Mouse (Mus musculus): Measurements from ENCODE around the gene Whrn. TPM values are rescaled to one million over a fixed set of nuclear protein-coding genes. Genes with fewer than 3 reads are reported as not detected.
A peak's percentile ranks its signal among the peaks of the same experiment; 100 is the strongest.

Gene Whrn
- total RNA-seq, 2 experiments from 2014 or later = 0.38 TPM; not detected in 1

DNA sequence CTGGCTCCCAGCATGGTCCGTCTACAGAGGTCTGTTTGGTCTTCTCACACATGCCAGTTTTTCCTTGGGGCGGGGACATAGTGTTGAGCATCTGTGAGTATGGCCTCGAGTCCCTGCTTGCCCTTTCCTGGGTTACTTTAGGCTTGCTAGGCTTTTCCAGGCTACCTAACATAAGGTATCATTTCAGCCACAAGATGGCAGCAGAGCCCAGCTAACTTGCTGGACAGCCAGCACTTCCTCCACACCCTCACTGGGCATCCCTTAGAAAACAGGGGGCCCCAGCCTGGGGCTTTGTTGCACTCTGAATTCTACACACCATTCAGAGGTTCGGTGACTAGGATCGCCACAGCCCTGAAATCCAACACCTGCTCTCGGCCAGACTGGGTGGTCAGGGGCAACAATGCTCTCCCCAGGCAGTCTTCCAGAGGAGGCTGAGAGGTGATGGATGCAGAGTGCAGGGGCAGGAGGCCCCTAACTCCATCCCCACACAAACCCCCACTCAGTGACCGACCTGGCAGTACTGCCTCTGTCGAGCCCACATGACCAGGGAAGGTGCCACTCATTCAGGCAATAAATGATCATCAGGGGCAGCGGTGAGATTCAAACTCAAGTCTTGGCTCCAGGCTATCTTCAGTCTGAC is 78.4 kb downstream of the Whrn start:
- ATAC-seq (replicated peaks; ENCODE audit: low FRiP score, poor library complexity, severe bottlenecking) = peak; percentile 81

DNA sequence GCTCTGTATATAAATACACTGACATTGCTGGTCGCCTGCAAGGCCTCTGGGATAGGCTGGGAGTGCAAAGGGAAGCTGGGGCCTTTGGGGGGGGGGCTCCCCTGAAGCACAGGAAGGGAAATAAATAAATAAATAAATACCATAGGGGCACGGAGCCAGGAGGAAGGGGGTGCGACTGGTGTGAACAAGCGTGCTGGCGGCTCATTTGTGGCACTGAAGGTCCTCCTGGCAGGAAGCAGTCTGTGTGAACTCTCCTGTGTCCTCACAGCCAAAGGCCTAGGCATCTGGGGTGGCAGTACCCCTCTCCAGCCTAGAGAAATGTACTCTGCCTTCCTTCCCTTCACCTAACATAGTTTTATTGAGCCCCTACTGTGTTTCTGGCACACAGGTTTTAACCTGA is 80.8 kb downstream of the Whrn start:
- no peak for ATAC-seq (replicated peaks; ENCODE audit: low FRiP score, poor library complexity, severe bottlenecking)

GRCm38 (mm10) chr4:63411222-63411621 is 84.6 kb downstream of the Whrn start:
- no peak for ATAC-seq (replicated peaks; ENCODE audit: low FRiP score, poor library complexity, severe bottlenecking)

DNA sequence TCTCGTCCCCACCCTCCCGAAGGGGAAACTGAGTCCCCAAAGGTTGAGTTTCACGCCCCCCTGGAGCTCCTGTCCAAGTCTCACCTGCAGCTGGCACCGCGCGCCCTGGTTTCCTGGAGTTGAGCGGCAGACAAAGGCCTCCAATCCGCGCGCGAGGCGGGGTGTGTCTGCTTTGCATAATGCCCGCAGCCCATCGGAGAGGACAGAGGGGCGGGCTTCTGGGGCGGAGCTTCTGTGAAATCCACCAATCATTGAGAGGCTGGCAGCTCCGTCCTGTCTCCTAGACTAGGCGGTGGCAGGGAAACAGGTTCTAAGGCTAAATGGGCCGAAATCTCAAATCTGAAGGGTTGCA is 85.2 kb downstream of the Whrn start:
- peak; percentile 83 for ATAC-seq (replicated peaks; ENCODE audit: low FRiP score, poor library complexity, severe bottlenecking)

DNA sequence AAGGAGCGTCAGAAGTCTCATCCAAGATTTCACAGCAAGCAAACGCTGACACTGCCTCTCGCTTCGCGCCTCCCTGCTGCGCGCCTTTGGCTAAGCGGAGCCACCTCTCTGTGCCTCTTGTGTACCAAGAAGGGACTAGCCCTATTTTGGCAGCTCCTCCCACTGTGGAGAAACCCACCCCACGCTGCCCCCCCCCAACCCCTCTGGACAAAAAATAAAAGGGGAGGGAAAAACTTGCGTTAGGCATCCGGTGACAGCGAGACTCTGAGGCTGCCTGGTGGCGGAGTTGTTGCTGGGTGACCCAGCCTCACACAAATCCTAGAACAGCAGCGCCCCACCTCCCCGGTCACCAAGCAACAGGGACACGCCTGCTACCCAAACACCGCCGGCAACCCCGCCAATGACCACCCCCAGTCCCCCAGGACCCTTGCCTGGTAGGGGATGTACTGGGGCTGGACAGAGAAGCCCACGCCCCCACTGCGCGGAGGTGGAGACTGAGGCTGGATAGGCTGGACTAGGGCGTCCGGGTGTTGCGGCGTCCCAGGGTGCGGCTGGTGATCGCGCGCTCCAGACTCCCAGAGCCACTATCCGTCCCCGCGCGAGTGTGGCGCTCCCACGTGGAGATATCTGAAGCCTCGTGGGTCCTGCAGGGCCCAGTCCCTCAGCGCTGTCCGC is 85.7 kb downstream of the Whrn start:
- ATAC-seq (replicated peaks; ENCODE audit: low FRiP score, poor library complexity, severe bottlenecking) = peak; percentile 59

DNA sequence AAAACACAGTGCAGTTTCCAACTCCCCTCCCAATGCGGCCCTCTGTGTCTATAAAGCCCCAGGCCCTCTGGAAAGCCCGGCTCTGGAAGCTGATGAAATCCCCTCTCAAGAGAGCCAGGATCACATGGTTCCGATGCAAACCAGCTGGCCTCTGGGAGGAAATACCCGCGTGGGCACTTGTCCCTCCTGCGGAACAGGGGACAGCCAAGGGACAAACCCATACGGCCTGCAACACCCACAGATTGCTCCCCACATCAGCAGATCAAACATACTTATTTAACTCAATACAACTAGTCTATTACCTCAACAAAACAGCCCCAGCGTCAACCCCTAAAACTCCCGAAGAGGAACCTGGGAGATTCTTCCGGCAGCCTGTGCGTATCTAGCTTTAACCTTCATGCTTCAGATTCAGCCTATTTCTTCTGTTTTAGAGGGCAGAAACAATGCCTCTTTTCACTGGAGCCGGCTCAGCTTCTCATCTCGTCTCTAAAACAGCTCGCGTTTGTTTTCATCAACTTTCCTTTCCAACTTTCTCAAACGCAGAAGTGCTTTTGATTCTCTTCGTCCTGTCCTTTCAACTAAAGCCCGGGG is 86.4 kb downstream of the Whrn start:
- ATAC-seq (replicated peaks; ENCODE audit: low FRiP score, poor library complexity, severe bottlenecking) = no peak

DNA sequence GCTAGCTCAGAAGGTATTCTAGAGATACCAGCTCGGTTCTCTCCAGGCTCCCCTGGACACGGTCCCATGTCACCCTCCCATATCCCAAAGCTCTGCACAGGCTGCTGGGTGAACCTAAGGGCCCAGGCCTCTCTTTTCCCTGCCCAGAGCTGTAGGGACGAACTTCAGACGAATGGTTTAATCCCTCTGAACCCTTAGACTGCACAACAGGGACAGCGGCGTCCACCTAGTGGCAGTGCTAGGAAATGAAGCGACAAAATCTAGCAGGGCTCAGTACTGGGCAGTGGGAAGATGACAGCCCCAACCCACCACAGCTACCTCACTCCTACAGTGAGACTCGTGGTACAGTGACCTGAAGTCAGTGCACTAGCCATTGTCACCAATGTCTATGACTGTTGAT is 87.1 kb downstream of the Whrn start:
- ATAC-seq (replicated peaks; ENCODE audit: low FRiP score, poor library complexity, severe bottlenecking) = peak; percentile 67

DNA sequence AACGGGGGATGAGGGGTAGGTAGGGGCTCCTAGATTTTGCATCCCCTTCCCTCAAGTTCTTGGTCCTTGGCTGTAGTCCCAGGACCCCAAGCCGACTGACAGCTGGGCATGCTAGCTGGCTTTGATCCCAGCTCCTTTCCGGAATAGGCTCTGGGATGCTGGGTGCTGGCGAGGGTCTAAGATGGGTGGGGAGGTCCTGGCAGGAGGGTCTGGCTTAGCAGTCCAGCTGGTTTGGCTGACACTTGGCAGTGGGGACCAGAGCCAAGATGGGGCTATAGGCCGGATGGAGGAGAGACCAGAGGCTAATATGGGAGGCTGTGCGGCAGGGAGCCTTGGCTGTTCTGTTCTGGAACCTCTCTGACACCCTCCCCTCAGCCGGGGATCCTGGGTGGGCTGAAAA is 87.5 kb downstream of the Whrn start:
- no peak for ATAC-seq (replicated peaks; ENCODE audit: low FRiP score, poor library complexity, severe bottlenecking)

- no peak for ATAC-seq (replicated peaks; ENCODE audit: low FRiP score, poor library complexity, severe bottlenecking)
Observed at GRCm38 (mm10) chr4:63405683-63406082, 90.1 kb downstream of the Whrn start.

- no peak for ATAC-seq (replicated peaks; ENCODE audit: low FRiP score, poor library complexity, severe bottlenecking)
Observed at GRCm38 (mm10) chr4:63405051-63405450, 90.7 kb downstream of the Whrn start.

DNA sequence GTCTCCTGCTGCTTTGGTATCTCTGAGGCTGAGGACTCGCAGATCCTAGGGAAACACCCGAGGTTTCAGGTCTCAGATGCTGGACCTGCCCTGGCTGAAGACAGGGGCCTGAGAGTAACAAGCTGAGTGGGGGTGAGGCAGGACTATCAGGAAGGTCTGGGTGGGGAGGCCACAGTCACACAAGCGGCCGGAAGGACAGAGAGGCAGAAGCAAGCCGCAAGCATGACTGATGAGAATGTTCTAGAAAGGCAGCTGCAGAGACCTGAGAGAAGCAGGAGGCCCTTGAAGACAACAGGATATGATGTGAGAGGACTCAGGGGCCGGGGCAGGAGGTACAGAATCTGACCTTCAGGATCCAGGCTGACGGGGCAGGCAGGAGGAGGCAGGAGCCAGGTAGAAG is 91.6 kb downstream of the Whrn start:
- ATAC-seq (replicated peaks; ENCODE audit: low FRiP score, poor library complexity, severe bottlenecking) = no peak

GRCm38 (mm10) chr4:63403040-63403959 is 92.5 kb downstream of the Whrn start, which contains the start of gene Akna:
TSS of gene Akna (minus strand) at chr4:63403354.
- ATAC-seq (replicated peaks; ENCODE audit: low FRiP score, poor library complexity, severe bottlenecking) = peak; percentile 28; the same call in 1 of the 2 replicates

GRCm38 (mm10) chr4:63402558-63402957 is 93.2 kb downstream of the Whrn start:
- ATAC-seq (replicated peaks; ENCODE audit: low FRiP score, poor library complexity, severe bottlenecking) = no peak

DNA sequence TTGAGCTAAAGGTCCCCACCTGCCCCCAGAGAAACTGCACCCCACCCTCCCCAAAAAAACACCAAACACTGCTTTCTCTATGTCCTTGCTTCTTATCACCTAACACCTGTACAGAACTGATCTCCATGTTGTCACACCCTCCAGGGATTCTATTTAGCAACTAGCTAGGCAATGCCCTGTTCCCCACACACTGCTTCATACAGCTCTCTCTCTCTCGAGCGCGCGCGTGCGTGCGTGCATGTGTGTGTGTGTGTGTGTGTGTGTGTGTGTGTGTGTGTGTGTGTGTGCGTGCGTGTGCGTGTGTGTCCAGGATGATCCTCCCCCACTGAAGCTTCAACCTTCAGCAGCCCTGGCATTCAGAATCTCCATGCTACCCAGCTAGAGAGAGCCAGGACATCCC is 93.7 kb downstream of the Whrn start:
- ATAC-seq (replicated peaks; ENCODE audit: low FRiP score, poor library complexity, severe bottlenecking) = peak; percentile 54

GRCm38 (mm10) chr4:63401620-63402019 is 94.2 kb downstream of the Whrn start:
- ATAC-seq (replicated peaks; ENCODE audit: low FRiP score, poor library complexity, severe bottlenecking) = no peak

GRCm38 (mm10) chr4:63400541-63401306 is 95.1 kb downstream of the Whrn start:
- no peak for ATAC-seq (replicated peaks; ENCODE audit: low FRiP score, poor library complexity, severe bottlenecking)

- ATAC-seq (replicated peaks; ENCODE audit: low FRiP score, poor library complexity, severe bottlenecking) = no peak
Observed at GRCm38 (mm10) chr4:63399691-63400270, 96.0 kb downstream of the Whrn start.

DNA sequence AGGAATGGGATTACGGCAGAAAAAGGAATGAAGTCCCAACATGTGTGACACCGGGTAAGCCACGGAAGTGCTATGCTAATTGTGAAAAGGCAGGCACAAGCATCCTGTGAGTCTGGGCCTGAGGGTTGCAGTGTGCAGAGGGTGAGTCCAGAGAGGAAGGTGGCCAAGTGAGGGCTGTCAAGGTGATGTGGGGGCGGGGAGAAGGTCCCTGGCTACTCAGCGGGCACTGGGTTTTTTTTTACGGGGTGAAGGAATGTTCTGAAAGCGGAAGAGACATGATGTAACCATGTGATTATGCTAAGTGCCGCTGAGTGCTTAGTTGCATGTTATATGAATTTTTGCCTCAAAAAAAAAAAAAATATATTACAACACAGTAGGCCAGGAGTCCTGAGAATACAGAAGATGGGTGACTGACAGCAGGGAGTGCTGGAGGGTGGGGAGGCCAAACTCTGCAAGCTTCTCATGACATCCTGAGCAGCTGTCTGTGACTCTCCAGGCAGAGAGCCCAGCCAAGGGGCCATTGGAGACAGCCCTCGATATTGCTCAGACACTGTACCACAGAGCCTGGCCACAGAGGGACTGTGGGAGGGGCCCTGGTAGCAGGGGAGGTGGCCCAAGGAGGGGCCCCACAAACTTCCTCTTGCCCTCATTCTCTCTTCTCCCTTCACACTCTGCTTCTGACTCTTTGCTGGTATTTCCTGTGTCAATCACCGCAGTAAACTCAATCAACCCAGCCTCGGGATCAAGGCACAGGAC is 96.8 kb downstream of the Whrn start:
- no peak for ATAC-seq (replicated peaks; ENCODE audit: low FRiP score, poor library complexity, severe bottlenecking)
